Mouse (Mus musculus) layer of hippocampus, postnatal 10 days (tissue): ENCODE results near the gene Taar2. TPM values are rescaled to one million over a fixed set of nuclear protein-coding genes. Genes with fewer than 3 reads are reported as not detected.

Experiments
- DNase-seq, 2 experiments: peaks; one replicate each; pipeline ENCODE4 v3.0.0; 2021; ENCODE audit warnings: low spot score in 2 of 2
- long read RNA-seq: library from polyadenylated mRNA; stranded (forward); transcript quantifications from one replicate; pipeline ENCODE4 v2.0.0, GENCODE M21; 2023
- total RNA-seq, 2 experiments: library from RNA; stranded (reverse); gene quantifications; 2 replicates each; pipeline ENCODE4 v1.2.3; 2021

Taar2 gene
- not detected for total RNA-seq
- long read RNA-seq, result 0 reads

GRCm38 (mm10) chr10:23938312-23938711 is at the start of gene Taar2:
TSS of gene Taar2 (plus strand) at chr10:23938572.
- DNase-seq, result no peak

GRCm38 (mm10) chr10:23892987-23893386 is 45.4 kb upstream of the Taar2 start:
- no peak for DNase-seq

- no peak for DNase-seq
Observed at GRCm38 (mm10) chr10:23894601-23895349, 43.6 kb upstream of the Taar2 start, which contains the start of gene Vnn1. TSS of gene Vnn1 (plus strand) at chr10:23894688.

GRCm38 (mm10) chr10:23895376-23895775 is 43.0 kb upstream of the Taar2 start:
- no peak for DNase-seq

GRCm38 (mm10) chr10:23901119-23901518 is 37.3 kb upstream of the Taar2 start:
- DNase-seq, result no peak

GRCm38 (mm10) chr10:23905661-23906060 is 32.7 kb upstream of the Taar2 start:
- no peak for DNase-seq

GRCm38 (mm10) chr10:23920056-23920455 is 18.3 kb upstream of the Taar2 start, which contains the start of gene Taar1:
TSS of gene Taar1 (plus strand) at chr10:23920356.
- DNase-seq, result no peak

- DNase-seq, result no peak
Observed at GRCm38 (mm10) chr10:23922468-23922867, 15.9 kb upstream of the Taar2 start.

- no peak for DNase-seq
Observed at GRCm38 (mm10) chr10:23923941-23924340, 14.4 kb upstream of the Taar2 start.

GRCm38 (mm10) chr10:23937613-23938012 is 759 bp upstream of the Taar2 start:
- no peak for DNase-seq

GRCm38 (mm10) chr10:23942465-23942864 is 4.1 kb downstream of the Taar2 start:
- DNase-seq, result no peak

GRCm38 (mm10) chr10:23948026-23948425 is 9.7 kb downstream of the Taar2 start:
- no peak for DNase-seq

- DNase-seq, result peak in 1 of 2 experiments; percentile 18
Observed at GRCm38 (mm10) chr10:23949508-23950005, 11.2 kb downstream of the Taar2 start, which contains the start of gene Taar3. TSS of gene Taar3 (plus strand) at chr10:23949558.

- DNase-seq, result no peak
Observed at GRCm38 (mm10) chr10:23951714-23952113, 13.3 kb downstream of the Taar2 start.

GRCm38 (mm10) chr10:23959071-23959470 is 20.7 kb downstream of the Taar2 start:
- no peak for DNase-seq

- DNase-seq, result no peak
Observed at GRCm38 (mm10) chr10:23960444-23960915, 22.1 kb downstream of the Taar2 start, which contains the start of gene Taar4. TSS of gene Taar4 (plus strand) at chr10:23960494.

GRCm38 (mm10) chr10:23963444-23963843 is 25.1 kb downstream of the Taar2 start:
- DNase-seq, result no peak

- no peak for DNase-seq
Observed at GRCm38 (mm10) chr10:23964921-23965610, 26.7 kb downstream of the Taar2 start.

- DNase-seq, result no peak
Observed at GRCm38 (mm10) chr10:23970656-23971165, 32.3 kb downstream of the Taar2 start, which contains the start of gene Taar5. TSS of gene Taar5 (plus strand) at chr10:23970706.

GRCm38 (mm10) chr10:23971256-23971655 is 32.9 kb downstream of the Taar2 start:
- DNase-seq, result no peak

GRCm38 (mm10) chr10:23977958-23978357 is 39.6 kb downstream of the Taar2 start:
- no peak for DNase-seq
